Mouse (Mus musculus): ENCODE data around the gene Kcnip3. TPM values are rescaled to one million over a fixed set of nuclear protein-coding genes. Genes with fewer than 3 reads are reported as not detected.

The Kcnip3 gene
- polyA plus RNA-seq, 1 experiment from 2014 or later: 1.2 TPM

DNA sequence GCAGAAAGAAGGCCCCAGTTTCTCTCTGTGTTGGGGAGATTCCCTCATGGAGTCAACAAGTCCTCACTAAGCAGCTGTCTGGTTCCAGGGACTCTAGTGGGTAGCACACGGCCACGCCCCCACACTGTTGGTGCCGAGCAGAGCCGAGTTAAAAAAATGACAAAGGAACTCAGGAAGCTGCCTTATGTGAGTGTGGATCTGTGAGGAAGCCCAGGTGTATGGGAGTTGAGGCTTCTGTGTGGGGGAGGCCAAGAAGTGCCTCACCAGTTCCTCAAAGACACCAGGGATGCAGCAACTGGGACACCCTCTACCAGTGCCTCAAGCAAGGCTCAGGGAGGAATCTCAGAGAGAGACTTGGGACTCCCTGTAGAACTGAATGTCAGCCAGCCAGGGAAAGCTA, 42.7 kb downstream of the Kcnip3 start:
- DNase-seq (ENCODE audit: low spot score) (no peak), ATAC-seq (ENCODE audit: low FRiP score, low TSS enrichment) (no peak)
- H3K9ac ChIP-seq (ENCODE audit: low read length): no peak overlapping the region
- 60% methylated on average over 4 of the region's 4 CpGs for WGBS
- H3K4me1 ChIP-seq (replicated peaks; ENCODE audit: control insufficient read depth, insufficient read depth): 0 out of 2 replicates have a peak, but pooled peaks cover 2% of the 10 kb centered on the region
- TF ChIP-seq EP300 (optimal IDR thresholded peaks at IDR 0.05): no peak
- TF ChIP-seq CTCF (IDR thresholded peaks at IDR 0.05; ENCODE audit: low read depth): no peak
- no peak overlapping the region for H3K4me2 ChIP-seq (replicated peaks; ENCODE audit: low read depth)
- H3K27ac ChIP-seq (replicated peaks): no peak overlapping the region
- H3K4me3 ChIP-seq (ENCODE audit: low read depth, low read length): no peak overlapping the region
- peaks cover 10% of the 10 kb centered on the region for H3K27me3 ChIP-seq (ENCODE audit: control insufficient read depth, insufficient read depth, low read length)
- no peaks in the 10 kb centered on the region for H3K9me3 ChIP-seq (ENCODE audit: control insufficient read depth, low read length)
- no peaks in the 10 kb centered on the region for H3K36me3 ChIP-seq (ENCODE audit: control insufficient read depth, insufficient read depth, low read length)

- Histone ChIP-seq H3K9me3 (ENCODE audit: control insufficient read depth, low read length) (no peaks in the 10 kb centered on the region), H3K27ac (replicated peaks) (no peak overlapping the region), H3K27me3 (ENCODE audit: control insufficient read depth, insufficient read depth, low read length) (no peaks in the 10 kb centered on the region), H3K4me2 (replicated peaks; ENCODE audit: low read depth) (no peak overlapping the region), H3K9ac (ENCODE audit: low read length) (no peak overlapping the region), H3K4me3 (ENCODE audit: low read depth, low read length) (no peak overlapping the region), H3K36me3 (ENCODE audit: control insufficient read depth, insufficient read depth, low read length) (no peaks in the 10 kb centered on the region), H3K4me1 (replicated peaks; ENCODE audit: control insufficient read depth, insufficient read depth) (no peaks in the 10 kb centered on the region)
- ATAC-seq (ENCODE audit: low FRiP score, low TSS enrichment): no peak
- DNase-seq (ENCODE audit: low spot score): no peak
- TF ChIP-seq EP300 (optimal IDR thresholded peaks at IDR 0.05) (no peak), CTCF (IDR thresholded peaks at IDR 0.05; ENCODE audit: low read depth) (no peak)
- 60% methylated on average over 3 of the region's 3 CpGs for WGBS
Observed at GRCm38 (mm10) chr2:127472279-127472678, 49.6 kb downstream of the Kcnip3 start.

- H3K9ac ChIP-seq (ENCODE audit: low read length): no peak overlapping the region
- no peak overlapping the region for H3K27ac ChIP-seq (replicated peaks)
- H3K4me2 ChIP-seq (replicated peaks; ENCODE audit: low read depth): no peak overlapping the region
- ATAC-seq (ENCODE audit: low FRiP score, low TSS enrichment): no peak
- WGBS: 84% methylated on average over 8 of the region's 8 CpGs
- H3K36me3 ChIP-seq (ENCODE audit: control insufficient read depth, insufficient read depth, low read length): no peaks in the 10 kb centered on the region
- H3K4me1 ChIP-seq (replicated peaks; ENCODE audit: control insufficient read depth, insufficient read depth): no peaks in the 10 kb centered on the region
- H3K4me3 ChIP-seq (ENCODE audit: low read depth, low read length): no peak overlapping the region
- no peaks in the 10 kb centered on the region for H3K9me3 ChIP-seq (ENCODE audit: control insufficient read depth, low read length)
- DNase-seq (ENCODE audit: low spot score): no peak
- H3K27me3 ChIP-seq (ENCODE audit: control insufficient read depth, insufficient read depth, low read length): no peaks in the 10 kb centered on the region
- TF ChIP-seq CTCF (IDR thresholded peaks at IDR 0.05; ENCODE audit: low read depth): no peak
- no peak for TF ChIP-seq EP300 (optimal IDR thresholded peaks at IDR 0.05)
Observed at GRCm38 (mm10) chr2:127471281-127471680, 50.6 kb downstream of the Kcnip3 start.

GRCm38 (mm10) chr2:127470661-127471060, 51.2 kb downstream of the Kcnip3 start:
- H3K4me3 ChIP-seq (ENCODE audit: low read depth, low read length): no peak overlapping the region
- H3K9me3 ChIP-seq (ENCODE audit: control insufficient read depth, low read length): no peaks in the 10 kb centered on the region
- DNase-seq (ENCODE audit: low spot score) (no peak), ATAC-seq (ENCODE audit: low FRiP score, low TSS enrichment) (no peak)
- no peaks in the 10 kb centered on the region for H3K4me1 ChIP-seq (replicated peaks; ENCODE audit: control insufficient read depth, insufficient read depth)
- H3K9ac ChIP-seq (ENCODE audit: low read length): no peak overlapping the region
- no peak overlapping the region for H3K4me2 ChIP-seq (replicated peaks; ENCODE audit: low read depth)
- H3K27ac ChIP-seq (replicated peaks): no peak overlapping the region
- 62% methylated on average over 10 of the region's 10 CpGs for whole genome bisulfite sequencing
- no peaks in the 10 kb centered on the region for H3K36me3 ChIP-seq (ENCODE audit: control insufficient read depth, insufficient read depth, low read length)
- TF ChIP-seq EP300 (optimal IDR thresholded peaks at IDR 0.05): no peak
- TF ChIP-seq CTCF (IDR thresholded peaks at IDR 0.05; ENCODE audit: low read depth): no peak
- no peaks in the 10 kb centered on the region for H3K27me3 ChIP-seq (ENCODE audit: control insufficient read depth, insufficient read depth, low read length)

DNA sequence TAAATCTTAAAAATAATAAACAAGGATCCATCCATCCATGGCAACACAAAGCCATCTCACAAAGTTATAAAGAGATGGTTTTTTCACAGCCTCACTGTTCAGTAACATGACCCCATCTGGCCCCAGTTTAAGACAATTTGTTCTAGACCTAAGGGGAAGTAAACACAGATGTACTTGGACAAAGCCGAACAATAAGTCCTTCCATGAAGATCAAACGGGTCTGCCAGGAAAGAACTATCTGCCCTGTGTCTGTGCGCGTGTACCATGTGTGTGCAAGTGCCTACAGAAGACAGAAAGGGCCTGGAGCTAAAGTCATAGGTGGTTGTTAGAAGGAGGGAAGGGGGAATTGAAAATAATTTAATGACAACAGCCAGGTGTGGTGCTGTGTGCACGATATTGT, 51.7 kb downstream of the Kcnip3 start:
- no peaks in the 10 kb centered on the region for H3K4me1 ChIP-seq (replicated peaks; ENCODE audit: control insufficient read depth, insufficient read depth)
- H3K9ac ChIP-seq (ENCODE audit: low read length): no peak overlapping the region
- no peaks in the 10 kb centered on the region for H3K36me3 ChIP-seq (ENCODE audit: control insufficient read depth, insufficient read depth, low read length)
- H3K4me3 ChIP-seq (ENCODE audit: low read depth, low read length): no peak overlapping the region
- no peak for ATAC-seq (ENCODE audit: low FRiP score, low TSS enrichment)
- TF ChIP-seq CTCF (IDR thresholded peaks at IDR 0.05; ENCODE audit: low read depth) (no peak), EP300 (optimal IDR thresholded peaks at IDR 0.05) (no peak)
- no peak for DNase-seq (ENCODE audit: low spot score)
- no peak overlapping the region for H3K27ac ChIP-seq (replicated peaks)
- no peak overlapping the region for H3K4me2 ChIP-seq (replicated peaks; ENCODE audit: low read depth)
- no peaks in the 10 kb centered on the region for H3K9me3 ChIP-seq (ENCODE audit: control insufficient read depth, low read length)
- 73% methylated on average over 5 of the region's 5 CpGs for WGBS
- H3K27me3 ChIP-seq (ENCODE audit: control insufficient read depth, insufficient read depth, low read length): no peaks in the 10 kb centered on the region

- Histone ChIP-seq H3K4me3 (ENCODE audit: low read depth, low read length) (no peak overlapping the region), H3K9me3 (ENCODE audit: control insufficient read depth, low read length) (no peaks in the 10 kb centered on the region)
- peak; percentile 76 for ATAC-seq (ENCODE audit: low FRiP score, low TSS enrichment)
Observed at GRCm38 (mm10) chr2:127462314-127462713, 59.6 kb downstream of the Kcnip3 start.

More at GRCm38 (mm10) chr2:127462314-127462713, 59.6 kb downstream of the Kcnip3 start:
- 7% methylated on average over 8 of the region's 8 CpGs for WGBS
- no peaks in the 10 kb centered on the region for H3K36me3 ChIP-seq (ENCODE audit: control insufficient read depth, insufficient read depth, low read length)
- no peak overlapping the region for H3K9ac ChIP-seq (ENCODE audit: low read length)
- H3K4me2 ChIP-seq (replicated peaks; ENCODE audit: low read depth): no peak overlapping the region
- no peak for TF ChIP-seq EP300 (optimal IDR thresholded peaks at IDR 0.05)
- peak; percentile 97 for TF ChIP-seq CTCF (IDR thresholded peaks at IDR 0.05; ENCODE audit: low read depth)
- DNase-seq (ENCODE audit: low spot score): peak; percentile 69
- no peaks in the 10 kb centered on the region for H3K4me1 ChIP-seq (replicated peaks; ENCODE audit: control insufficient read depth, insufficient read depth)
- H3K27ac ChIP-seq (replicated peaks): no peak overlapping the region
- H3K27me3 ChIP-seq (ENCODE audit: control insufficient read depth, insufficient read depth, low read length): no peaks in the 10 kb centered on the region
